8 mouse cellular contexts compared by ENCODE assay signal in genomic region chr11:100859579-100860075, GRCm38 (mm10). TPM values are rescaled to one million over a fixed set of nuclear protein-coding genes. Genes with fewer than 3 reads are reported as not detected.
DNase-seq lines count a peak whose midpoint lies in the region; ATAC-seq and TF ChIP-seq lines count a peak whose summit lies in the region.

No protein-coding gene starts in this region.

- H3K27ac ChIP-seq in layer of hippocampus, adult 2 months, result no peak overlapping the region
- H3K27ac ChIP-seq in embryonic facial prominence, embryonic 10.5 days (replicated peaks), result peak overlapping the region; percentile 62; the same call in 1 of the 2 replicates
- no peak overlapping the region for H3K27ac ChIP-seq in intestine, embryonic 15.5 days

- peaks cover 93% of the 10 kb centered on the region for H3K27me3 ChIP-seq in embryonic facial prominence, embryonic 10.5 days (replicated peaks; ENCODE audit: low read depth, poor library complexity, severe bottlenecking)
- no peaks in the 10 kb centered on the region for H3K27me3 ChIP-seq in intestine, embryonic 15.5 days (replicated peaks)

- H3K4me3 ChIP-seq in layer of hippocampus, adult 2 months, result peak overlapping the region; percentile 52
- H3K4me3 ChIP-seq in embryonic facial prominence, embryonic 10.5 days, result peak overlapping the region; percentile 59
- H3K4me3 ChIP-seq in intestine, embryonic 15.5 days (replicated peaks), result peak overlapping the region; percentile 51

- H3K9me3 ChIP-seq in embryonic facial prominence, embryonic 10.5 days, result no peaks in the 10 kb centered on the region
- H3K9me3 ChIP-seq in intestine, embryonic 15.5 days, result no peaks in the 10 kb centered on the region

- WGBS in embryonic facial prominence, embryonic 10.5 days, result 45% methylated on average over 6 of the region's 6 CpGs
- WGBS in intestine, embryonic 15.5 days, result 58% methylated on average over 6 of the region's 6 CpGs

- intact Hi-C loops in gastrocnemius, postnatal 14 days (cut with DNase I; ENCODE audit: low total_unique reads), result no loop called here

- no peak for DNase-seq in layer of hippocampus, adult 2 months (ENCODE audit: low spot score in 2 of 2)
- DNase-seq in layer of hippocampus, adult 18-20 months (ENCODE audit: low spot score in 2 of 2), result no peak
- DNase-seq in embryonic facial prominence, embryonic 10.5 days (ENCODE audit: low spot score), result no peak
- DNase-seq in natural killer cell, adult 2 months (ENCODE audit: low spot score in 2 of 2), result peak; percentile 46 to 63
- DNase-seq in gastrocnemius, postnatal 14 days, result no peak
- no peak for DNase-seq in cerebellum, adult 18-20 months
- no peak for DNase-seq in right cerebral cortex, adult 2 months (ENCODE audit: low spot score in 2 of 2)

- H3K36me3 ChIP-seq in embryonic facial prominence, embryonic 10.5 days (replicated peaks), result no peaks in the 10 kb centered on the region
- no peaks in the 10 kb centered on the region for H3K36me3 ChIP-seq in intestine, embryonic 15.5 days

- no peak for ATAC-seq in intestine, embryonic 15.5 days

- peak overlapping the region; percentile 89 for H3K4me2 ChIP-seq in intestine, embryonic 15.5 days (replicated peaks)

- peaks cover 30% of the 10 kb centered on the region for H3K4me1 ChIP-seq in embryonic facial prominence, embryonic 10.5 days
- H3K4me1 ChIP-seq in intestine, embryonic 15.5 days (replicated peaks), result peaks cover 10% of the 10 kb centered on the region; the same call in 1 of the 2 replicates

- TF ChIP-seq CTCF in layer of hippocampus, adult 2 months (conservative IDR thresholded peaks at IDR 0.05), result no peak

- H3K9ac ChIP-seq in intestine, embryonic 15.5 days, result no peak overlapping the region

RNA-seq across cellular contexts. Expression of gene Stat5a, which starts 0.5 kb away (rescaled TPM):
- total RNA-seq in layer of hippocampus, adult 2 months (2021), result 1 to 10 TPM; 1.7 to 2.0 TPM
- total RNA-seq in layer of hippocampus, adult 18-20 months (2021), result 1 to 10 TPM; 1.1 to 1.8 TPM
- 1.7 and 1.9 TPM in 2 replicates for polyA plus RNA-seq in embryonic facial prominence, embryonic 10.5 days (2016; fragmentation: Nextera tagmentation; extraction: Ambion mirVana)
- polyA plus RNA-seq in intestine, embryonic 15.5 days (2015; fragmentation: Nextera tagmentation; extraction: Ambion mirVana), result 5.5 and 6.0 TPM in 2 replicates
- 10 to 100 TPM; 17.9 to 21.5 TPM for total RNA-seq in gastrocnemius, postnatal 14 days (2021)

RNA-seq across cellular contexts. Expression of gene Stat5b, which starts 9.1 kb away (rescaled TPM):
- 10 to 100 TPM; 11.6 to 13.8 TPM for total RNA-seq in layer of hippocampus, adult 2 months (2021)
- total RNA-seq in layer of hippocampus, adult 18-20 months (2021), result 10 to 100 TPM; 12.1 to 16.2 TPM
- polyA plus RNA-seq in embryonic facial prominence, embryonic 10.5 days (2016; fragmentation: Nextera tagmentation; extraction: Ambion mirVana), result 14.4 and 14.9 TPM in 2 replicates
- 24.2 and 26.8 TPM in 2 replicates for polyA plus RNA-seq in intestine, embryonic 15.5 days (2015; fragmentation: Nextera tagmentation; extraction: Ambion mirVana)
- 100 to 1,000 TPM in 1 of 2 experiments, 10 to 100 TPM in 1; 100.0 to 110 TPM for total RNA-seq in gastrocnemius, postnatal 14 days (2021)

Comparison
In these comparisons a context has a peak if more than half of its experiments do, and no peak if none do; other contexts are left out.
1. DNase-seq: peak in natural killer cell, adult 2 months (2 of 2); none in layer of hippocampus, adult 2 months (0 of 2), layer of hippocampus, adult 18-20 months (0 of 2), embryonic facial prominence, embryonic 10.5 days (single experiment), gastrocnemius, postnatal 14 days (single experiment), cerebellum, adult 18-20 months (0 of 2) and right cerebral cortex, adult 2 months (0 of 2).
2. RNA of gene Stat5a, which starts 0.5 kb away (total RNA-seq): 17.9 to 21.5 TPM in gastrocnemius, postnatal 14 days; 1.7 to 2.0 TPM in layer of hippocampus, adult 2 months and 1.1 to 1.8 TPM in layer of hippocampus, adult 18-20 months; every median in the first group is over 4 times any median in the second.
3. RNA of gene Stat5b, which starts 9.1 kb away (total RNA-seq): 100.0 to 110 TPM in gastrocnemius, postnatal 14 days; 12.1 to 16.2 TPM in layer of hippocampus, adult 18-20 months and 11.6 to 13.8 TPM in layer of hippocampus, adult 2 months; every median in the first group is over 4 times any median in the second.
4. Peak in every context shown above with its lines, with median percentiles within 50 percentile points of each other: H3K4me3 ChIP-seq.